Mouse (Mus musculus): ENCODE results near the gene Rnf19b. TPM values are rescaled to one million over a fixed set of nuclear protein-coding genes. Genes with fewer than 3 reads are reported as not detected.

The Rnf19b gene
- total and polyA plus RNA-seq, 3 experiments: 75.3 to 104 (median 98.3) TPM

GRCm38 (mm10) chr4:129032133-129032962 is 25.7 kb upstream of the Rnf19b start (continued):
- peak; percentile 94 for TF ChIP-seq MAZ (IDR thresholded peaks at IDR 0.05; ENCODE audit: low read depth, low read length)
- no peak for TF ChIP-seq PAX5 (IDR thresholded peaks at IDR 0.05; ENCODE audit: low read length)
- no peak; the same call in 1 of the 2 replicates for TF ChIP-seq RAD21 (IDR thresholded peaks at IDR 0.05; ENCODE audit: low read depth, low read length)
- peak; percentile 92 for TF ChIP-seq CHD2 (IDR thresholded peaks at IDR 0.05; ENCODE audit: low read length)
- peak; percentile 93 for TF ChIP-seq MEF2A (IDR thresholded peaks at IDR 0.05; ENCODE audit: borderline replicate concordance, low read depth, low read length)
- 0 out of 2 replicates have a peak, but pooled peaks have one; percentile 27 for TF ChIP-seq MAX (IDR thresholded peaks at IDR 0.05; ENCODE audit: low read length)
- peak; percentile 14; the same call in 1 of the 2 replicates for TF ChIP-seq HCFC1 (IDR thresholded peaks at IDR 0.05; ENCODE audit: low read depth, low read length)
- no peak; the same call in 1 of the 2 replicates for TF ChIP-seq POLR2AphosphoS2 (IDR thresholded peaks at IDR 0.05; ENCODE audit: low read depth, low read length)
- TF ChIP-seq POLR2A (IDR thresholded peaks at IDR 0.05; ENCODE audit: low read depth, low read length): no peak; the same call in 1 of the 2 replicates
- no peak for TF ChIP-seq CTCF (conservative IDR thresholded peaks at IDR 0.05 in 1 of 2, IDR thresholded peaks at IDR 0.05 in 1 of 2; ENCODE audit: low read depth in 2 of 2, low read length in 2 of 2)
- TF ChIP-seq MYC (IDR thresholded peaks at IDR 0.05; ENCODE audit: low read depth, low read length): 0 out of 2 replicates have a peak, but pooled peaks have one; percentile 38

GRCm38 (mm10) chr4:129032963-129033951 is 24.8 kb upstream of the Rnf19b start:
- H3K27ac ChIP-seq (ENCODE audit: insufficient read depth, low read depth): peak overlapping the region; percentile 99
- no peaks in the 10 kb centered on the region for H3K36me3 ChIP-seq (replicated peaks in 1 of 2; ENCODE audit: control insufficient read depth in 1 of 2, insufficient read depth in 1 of 2, low read length in 1 of 2)
- H3K4me3 ChIP-seq (replicated peaks in 1 of 3; ENCODE audit: low read depth in 2 of 3, low read length in 2 of 3, poor library complexity in 1 of 3): peak overlapping the region; percentile 29 to 51 (median 37)
- peaks cover 19 to 48% of the 10 kb centered on the region in 2 experiments for H3K4me1 ChIP-seq (ENCODE audit: control insufficient read depth in 1 of 2, insufficient read depth in 2 of 2)
- H3K27me3 ChIP-seq (replicated peaks): no peaks in the 10 kb centered on the region
- H3K9me3 ChIP-seq (replicated peaks; ENCODE audit: low read length): no peaks in the 10 kb centered on the region
- DNase-seq (ENCODE audit: extremely low read depth): peak; percentile 91
- H3K4me2 ChIP-seq (ENCODE audit: insufficient read depth, low read depth, poor library complexity, severe bottlenecking): peak overlapping the region; percentile 89
- no peaks in the 10 kb centered on the region for H3K79me2 ChIP-seq (replicated peaks; ENCODE audit: control insufficient read depth, extremely low read depth, insufficient read depth, poor library complexity, severe bottlenecking)
- dilution Hi-C loops (cut with MboI; ENCODE audit: extremely low pct_ligation_motif_present, extremely low pct_unique_long_range_greater_than_20kb, low sequenced_read_pairs): no loop called here
- in situ Hi-C loops (cut with MboI; ENCODE audit: low pct_ligation_motif_present, low pct_unique_long_range_greater_than_20kb, low sequenced_read_pairs): loop anchor here (10.0 kb wide), 1 partner anchor 58 kb away; no protein-coding TSS in a partner anchor
- H3K9ac ChIP-seq (ENCODE audit: insufficient read depth, low read depth): peak overlapping the region; percentile 15; the same call in 1 of the 2 replicates
- TF ChIP-seq MYC (IDR thresholded peaks at IDR 0.05; ENCODE audit: low read depth, low read length): no peak; the same call in 1 of the 2 replicates
- no peak; the same call in 1 of the 2 replicates for TF ChIP-seq RAD21 (IDR thresholded peaks at IDR 0.05; ENCODE audit: low read depth, low read length)
- TF ChIP-seq USF2 (conservative IDR thresholded peaks at IDR 0.05; ENCODE audit: low read depth, low read length): no peak
- TF ChIP-seq E2F4 (IDR thresholded peaks at IDR 0.05; ENCODE audit: insufficient replicate concordance, low read depth, low read length): no peak
- TF ChIP-seq POLR2A (IDR thresholded peaks at IDR 0.05; ENCODE audit: low read depth, low read length): peak; percentile 46; the same call in 1 of the 2 replicates
- no peak for TF ChIP-seq USF1 (IDR thresholded peaks at IDR 0.05; ENCODE audit: low read depth, low read length)
- no peak for TF ChIP-seq NRF1 (IDR thresholded peaks at IDR 0.05; ENCODE audit: low read depth, low read length)
- peak; percentile 67 for TF ChIP-seq SIN3A (IDR thresholded peaks at IDR 0.05; ENCODE audit: low read length)
- TF ChIP-seq ZKSCAN1 (IDR thresholded peaks at IDR 0.05; ENCODE audit: borderline replicate concordance, low read depth, low read length): no peak
- peak; percentile 63; the same call in 1 of the 2 replicates for TF ChIP-seq EP300 (IDR thresholded peaks at IDR 0.05; ENCODE audit: low read length)
- peak; percentile 55; the same call in 1 of the 2 replicates for TF ChIP-seq CHD2 (IDR thresholded peaks at IDR 0.05; ENCODE audit: low read length)
- TF ChIP-seq TBP (conservative IDR thresholded peaks at IDR 0.05; ENCODE audit: low read depth, low read length): peak; percentile 75; the same call in 1 of the 2 replicates
- 0 out of 2 replicates have a peak, but pooled peaks have one; percentile 75 for TF ChIP-seq UBTF (IDR thresholded peaks at IDR 0.05; ENCODE audit: low read depth, low read length)
- peak; percentile 11; the same call in 1 of the 2 replicates for TF ChIP-seq SMC3 (IDR thresholded peaks at IDR 0.05; ENCODE audit: low read depth, low read length)
- 0 out of 2 replicates have a peak, but pooled peaks have one; percentile 1 for TF ChIP-seq NELFE (IDR thresholded peaks at IDR 0.05; ENCODE audit: low read depth, low read length)
- no peak for TF ChIP-seq MXI1 (IDR thresholded peaks at IDR 0.05; ENCODE audit: low read depth, low read length)
- peak; percentile 66 for TF ChIP-seq TCF12 (IDR thresholded peaks at IDR 0.05; ENCODE audit: low read depth, low read length)
- TF ChIP-seq BHLHE40 (IDR thresholded peaks at IDR 0.05; ENCODE audit: low read depth, low read length): peak; percentile 69
- no peak for TF ChIP-seq KAT2A (IDR thresholded peaks at IDR 0.05; ENCODE audit: insufficient replicate concordance, low read length)
- no peak for TF ChIP-seq POLR2AphosphoS2 (IDR thresholded peaks at IDR 0.05; ENCODE audit: low read depth, low read length)
- no peak for TF ChIP-seq PAX5 (IDR thresholded peaks at IDR 0.05; ENCODE audit: low read length)
- TF ChIP-seq MAZ (IDR thresholded peaks at IDR 0.05; ENCODE audit: low read depth, low read length): no peak
- peak; percentile 36 for TF ChIP-seq RCOR1 (conservative IDR thresholded peaks at IDR 0.05; ENCODE audit: low read depth, low read length)
- peak; percentile 83 for TF ChIP-seq IRF4 (IDR thresholded peaks at IDR 0.05; ENCODE audit: low read depth, low read length)
- TF ChIP-seq ELF1 (IDR thresholded peaks at IDR 0.05; ENCODE audit: low read depth, low read length): peak; percentile 4; the same call in 1 of the 2 replicates
- TF ChIP-seq JUN (IDR thresholded peaks at IDR 0.05; ENCODE audit: insufficient read depth, low read depth, low read length): peak; percentile 62

Measured in CH12.LX (cell line).